Comparison of ENCODE assay signal across 7 mouse cellular contexts in the genomic region with DNA sequence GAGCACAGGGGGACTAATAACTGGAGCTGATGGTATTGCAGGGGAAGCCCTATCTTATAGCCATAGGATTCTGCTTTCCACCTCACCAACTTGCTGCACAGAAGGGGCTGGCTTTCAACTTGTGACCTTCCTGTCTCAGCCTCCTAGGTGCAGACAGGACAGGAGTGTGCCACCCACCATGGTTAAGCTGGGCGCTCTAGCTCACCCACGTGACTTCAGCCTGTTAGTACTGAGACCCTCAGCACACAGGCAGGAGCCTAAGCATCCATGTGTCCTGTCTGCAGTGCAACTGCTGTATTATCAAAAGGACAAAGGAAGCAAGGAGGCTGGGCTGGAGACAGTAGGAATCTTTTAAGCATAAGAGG. TPM values are rescaled to one million over a fixed set of nuclear protein-coding genes. Genes with fewer than 3 reads are reported as not detected.
A peak's percentile ranks its signal among the peaks of the same experiment; 100 is the strongest.
DNase-seq lines count a peak whose midpoint lies in the region; ATAC-seq and TF ChIP-seq lines count a peak whose summit lies in the region.

No protein-coding gene starts in this region.

- no peaks in the 10 kb centered on the region for H3K9me3 ChIP-seq in heart, postnatal 0 days (replicated peaks; ENCODE audit: control insufficient read depth, low read length)
- H3K9me3 ChIP-seq in midbrain, embryonic 13.5 days = no peaks in the 10 kb centered on the region
- H3K9me3 ChIP-seq in midbrain, embryonic 10.5 days (replicated peaks) = no peaks in the 10 kb centered on the region
- H3K9me3 ChIP-seq in intestine, embryonic 16.5 days (ENCODE audit: control insufficient read depth, low read length) = no peaks in the 10 kb centered on the region

- no peak overlapping the region for H3K4me3 ChIP-seq in heart, postnatal 0 days (ENCODE audit: low read depth, low read length)
- H3K4me3 ChIP-seq in midbrain, embryonic 13.5 days (replicated peaks) = no peak overlapping the region
- H3K4me3 ChIP-seq in midbrain, embryonic 10.5 days = no peak overlapping the region
- H3K4me3 ChIP-seq in intestine, embryonic 16.5 days (ENCODE audit: low read length) = no peak overlapping the region

- no peak overlapping the region for H3K4me2 ChIP-seq in heart, postnatal 0 days (ENCODE audit: low read depth, low read length)
- no peak overlapping the region for H3K4me2 ChIP-seq in midbrain, embryonic 13.5 days (replicated peaks)
- H3K4me2 ChIP-seq in intestine, embryonic 16.5 days (ENCODE audit: low read depth, low read length) = no peak overlapping the region

- no peak for DNase-seq in heart, postnatal 0 days (ENCODE audit: low spot score)
- no peak for DNase-seq in heart, adult 18-20 months
- no peak for DNase-seq in midbrain, embryonic 10.5 days (ENCODE audit: low spot score)
- DNase-seq in right cerebral cortex, adult 18-20 months = no peak
- no peak for DNase-seq in gastrocnemius, postnatal 36 days

- no peak for ATAC-seq in heart, postnatal 0 days (ENCODE audit: insufficient read depth, low read depth)
- ATAC-seq in midbrain, embryonic 13.5 days = 0 out of 2 replicates have a peak, but pooled peaks have one; percentile 38
- peak; percentile 31; the same call in 1 of the 2 replicates for ATAC-seq in intestine, embryonic 16.5 days

- no peaks in the 10 kb centered on the region for H3K27me3 ChIP-seq in heart, postnatal 0 days (ENCODE audit: control insufficient read depth, insufficient read depth, low read length)
- no peaks in the 10 kb centered on the region for H3K27me3 ChIP-seq in midbrain, embryonic 13.5 days
- no peaks in the 10 kb centered on the region for H3K27me3 ChIP-seq in midbrain, embryonic 10.5 days (ENCODE audit: low read depth, poor library complexity, severe bottlenecking)
- H3K27me3 ChIP-seq in intestine, embryonic 16.5 days (replicated peaks; ENCODE audit: control insufficient read depth, insufficient read depth, low read length) = no peaks in the 10 kb centered on the region

- H3K36me3 ChIP-seq in heart, postnatal 0 days (replicated peaks; ENCODE audit: control insufficient read depth, insufficient read depth, low read length) = peaks cover 45% of the 10 kb centered on the region
- H3K36me3 ChIP-seq in midbrain, embryonic 13.5 days = peaks cover 54% of the 10 kb centered on the region
- peaks cover 74% of the 10 kb centered on the region for H3K36me3 ChIP-seq in midbrain, embryonic 10.5 days
- peaks cover 9% of the 10 kb centered on the region; the same call in 1 of the 2 replicates for H3K36me3 ChIP-seq in intestine, embryonic 16.5 days (ENCODE audit: control insufficient read depth, insufficient read depth, low read length)

- H3K27ac ChIP-seq in heart, postnatal 0 days (ENCODE audit: low read depth) = peak overlapping the region; percentile 91; the same call in 1 of the 2 replicates
- H3K27ac ChIP-seq in midbrain, embryonic 13.5 days = no peak overlapping the region
- no peak overlapping the region for H3K27ac ChIP-seq in midbrain, embryonic 10.5 days (replicated peaks)
- H3K27ac ChIP-seq in intestine, embryonic 16.5 days (ENCODE audit: low read length) = no peak overlapping the region

- WGBS in heart, postnatal 0 days = 84% methylated on average over 2 of the region's 2 CpGs
- WGBS in midbrain, embryonic 13.5 days = 92% methylated on average over 2 of the region's 2 CpGs
- WGBS in midbrain, embryonic 10.5 days = 85% methylated on average over 2 of the region's 2 CpGs
- 95% methylated on average over 2 of the region's 2 CpGs for WGBS in intestine, embryonic 16.5 days

- no peak overlapping the region for H3K9ac ChIP-seq in heart, postnatal 0 days (replicated peaks; ENCODE audit: low read depth, low read length)
- H3K9ac ChIP-seq in midbrain, embryonic 13.5 days (replicated peaks) = no peak overlapping the region
- 0 out of 2 replicates have a peak overlapping the region, but pooled peaks have one; percentile 41 for H3K9ac ChIP-seq in intestine, embryonic 16.5 days (ENCODE audit: low read depth, low read length)

- TF ChIP-seq EP300 in heart, postnatal 0 days (IDR thresholded peaks at IDR 0.05; ENCODE audit: low read depth) = no peak

- 0 out of 2 replicates have a peak, but pooled peaks cover 3% of the 10 kb centered on the region for H3K4me1 ChIP-seq in heart, postnatal 0 days (ENCODE audit: control insufficient read depth, insufficient read depth)
- H3K4me1 ChIP-seq in midbrain, embryonic 13.5 days (replicated peaks) = peaks cover 4% of the 10 kb centered on the region
- peaks cover 6% of the 10 kb centered on the region for H3K4me1 ChIP-seq in midbrain, embryonic 10.5 days
- H3K4me1 ChIP-seq in intestine, embryonic 16.5 days (ENCODE audit: control insufficient read depth, insufficient read depth, low read length) = peaks cover 10% of the 10 kb centered on the region

- intact Hi-C loops in gastrocnemius, postnatal 36 days (cut with DNase I) = loop anchor here (5.0 kb wide), 2 partner anchors 34 to 46 kb away; no protein-coding TSS in a partner anchor

- TF ChIP-seq CTCF in heart, postnatal 0 days (IDR thresholded peaks at IDR 0.05; ENCODE audit: low read depth) = no peak

RNA-seq across cellular contexts. Expression of a gene that starts 18.4 kb away (rescaled TPM):
- total RNA-seq in heart, postnatal 0 days (2014; rRNA removed; ENCODE audit: low replicate concordance) = 7.3 and 14.6 TPM in 2 replicates
- 5.6 and 6.6 TPM in 2 replicates for polyA plus RNA-seq in heart, postnatal 0 days (2015; fragmentation: Nextera tagmentation; extraction: Ambion mirVana)
- total RNA-seq in heart, adult 18-20 months (2021) = 1 to 10 TPM; 3.8 to 5.6 TPM
- 23.1 and 25.5 TPM in 2 replicates for polyA plus RNA-seq in midbrain, embryonic 13.5 days (2015; fragmentation: Nextera tagmentation; extraction: Ambion mirVana)
- polyA plus RNA-seq in midbrain, embryonic 10.5 days (2016; fragmentation: Nextera tagmentation; extraction: Ambion mirVana) = 14.4 and 17.1 TPM in 2 replicates
- 6.2 and 6.6 TPM in 2 replicates for polyA plus RNA-seq in intestine, embryonic 16.5 days (2015; fragmentation: Nextera tagmentation; extraction: Ambion mirVana)
- total RNA-seq in gastrocnemius, postnatal 36 days (2021) = 1 to 10 TPM; 1.4 to 2.2 TPM

RNA-seq across cellular contexts. Expression of a gene that starts 40.0 kb away (rescaled TPM):
- 5.7 and 43.7 TPM in 2 replicates for total RNA-seq in heart, postnatal 0 days (2014; rRNA removed; ENCODE audit: low replicate concordance)
- polyA plus RNA-seq in heart, postnatal 0 days (2015; fragmentation: Nextera tagmentation; extraction: Ambion mirVana) = 4.7 and 7.2 TPM in 2 replicates
- total RNA-seq in heart, adult 18-20 months (2021) = 10 to 100 TPM; 26.3 to 29.6 TPM
- 22.5 and 39.4 TPM in 2 replicates for polyA plus RNA-seq in midbrain, embryonic 13.5 days (2015; fragmentation: Nextera tagmentation; extraction: Ambion mirVana)
- 24.6 and 34.1 TPM in 2 replicates for polyA plus RNA-seq in midbrain, embryonic 10.5 days (2016; fragmentation: Nextera tagmentation; extraction: Ambion mirVana)
- 19.8 and 20.8 TPM in 2 replicates for polyA plus RNA-seq in intestine, embryonic 16.5 days (2015; fragmentation: Nextera tagmentation; extraction: Ambion mirVana)
- total RNA-seq in gastrocnemius, postnatal 36 days (2021) = 10 to 100 TPM; 40.7 to 44.6 TPM

RNA-seq across cellular contexts. Expression of a gene that starts 53.2 kb away (rescaled TPM):
- 9.8 and 10.7 TPM in 2 replicates for total RNA-seq in heart, postnatal 0 days (2014; rRNA removed; ENCODE audit: low replicate concordance)
- 7.7 and 9.6 TPM in 2 replicates for polyA plus RNA-seq in heart, postnatal 0 days (2015; fragmentation: Nextera tagmentation; extraction: Ambion mirVana)
- 10 to 100 TPM; 15.3 to 16.2 TPM for total RNA-seq in heart, adult 18-20 months (2021)
- polyA plus RNA-seq in midbrain, embryonic 13.5 days (2015; fragmentation: Nextera tagmentation; extraction: Ambion mirVana) = 22.3 and 27.3 TPM in 2 replicates
- 6.3 and 10.0 TPM in 2 replicates for polyA plus RNA-seq in midbrain, embryonic 10.5 days (2016; fragmentation: Nextera tagmentation; extraction: Ambion mirVana)
- polyA plus RNA-seq in intestine, embryonic 16.5 days (2015; fragmentation: Nextera tagmentation; extraction: Ambion mirVana) = 13.0 and 14.2 TPM in 2 replicates
- 10 to 100 TPM; 12.2 to 15.1 TPM for total RNA-seq in gastrocnemius, postnatal 36 days (2021)
